Mouse (Mus musculus): ENCODE results near the gene Tfe3.
"Not testable (repeated sequence)": the region's sequence is repeated elsewhere in the genome, so short reads cannot be mapped to it uniquely, and the experiment has no call there.

Gene Tfe3

GRCm38 (mm10) chrX:7762137-7762920, at the start of gene Tfe3:
Gene Tfe3, plus strand, starts transcription at chrX:7762560.
- Histone ChIP-seq H3K27me3 (ENCODE audit: control insufficient read depth, insufficient read depth, low read length, poor library complexity, severe bottlenecking) (no peaks in the 10 kb centered on the region), H3K36me3 (ENCODE audit: control insufficient read depth, insufficient read depth, low read length, poor library complexity, severe bottlenecking) (no peaks in the 10 kb centered on the region)
- DNase-seq (ENCODE audit: low read depth, low spot score) = peak; percentile 92

- not testable (repeated sequence) for DNase-seq (ENCODE audit: low read depth, low spot score); H3K27me3 ChIP-seq (ENCODE audit: control insufficient read depth, insufficient read depth, low read length, poor library complexity, severe bottlenecking); H3K36me3 ChIP-seq (ENCODE audit: control insufficient read depth, insufficient read depth, low read length, poor library complexity, severe bottlenecking)
Measured at GRCm38 (mm10) chrX:7713764-7714134, 48.6 kb upstream of the Tfe3 start.

GRCm38 (mm10) chrX:7714135-7714899, 48.0 kb upstream of the Tfe3 start, which contains the start of gene Wdr45:
Gene Wdr45, plus strand, starts transcription at chrX:7714333.
- H3K36me3 ChIP-seq (ENCODE audit: control insufficient read depth, insufficient read depth, low read length, poor library complexity, severe bottlenecking); H3K27me3 ChIP-seq (ENCODE audit: control insufficient read depth, insufficient read depth, low read length, poor library complexity, severe bottlenecking): not testable (repeated sequence)
- DNase-seq (ENCODE audit: low read depth, low spot score) = peak; percentile 96

GRCm38 (mm10) chrX:7716058-7716457, 46.3 kb upstream of the Tfe3 start:
- DNase-seq (ENCODE audit: low read depth, low spot score) = peak; percentile 29
- not testable (repeated sequence) for H3K36me3 ChIP-seq (ENCODE audit: control insufficient read depth, insufficient read depth, low read length, poor library complexity, severe bottlenecking); H3K27me3 ChIP-seq (ENCODE audit: control insufficient read depth, insufficient read depth, low read length, poor library complexity, severe bottlenecking)

GRCm38 (mm10) chrX:7721514-7722281, 40.7 kb upstream of the Tfe3 start, which contains the start of gene Gm45208:
Gene Gm45208, plus strand, starts transcription at chrX:7722245.
- H3K27me3 ChIP-seq (ENCODE audit: control insufficient read depth, insufficient read depth, low read length, poor library complexity, severe bottlenecking) = no peaks in the 10 kb centered on the region
- DNase-seq (ENCODE audit: low read depth, low spot score) = peak; percentile 81
- no peaks in the 10 kb centered on the region for H3K36me3 ChIP-seq (ENCODE audit: control insufficient read depth, insufficient read depth, low read length, poor library complexity, severe bottlenecking)

- H3K27me3 ChIP-seq (ENCODE audit: control insufficient read depth, insufficient read depth, low read length, poor library complexity, severe bottlenecking) = no peaks in the 10 kb centered on the region
- no peak for DNase-seq (ENCODE audit: low read depth, low spot score)
- H3K36me3 ChIP-seq (ENCODE audit: control insufficient read depth, insufficient read depth, low read length, poor library complexity, severe bottlenecking) = no peaks in the 10 kb centered on the region
Measured at GRCm38 (mm10) chrX:7722282-7722611, 40.1 kb upstream of the Tfe3 start.

GRCm38 (mm10) chrX:7722691-7723090, 39.7 kb upstream of the Tfe3 start:
- H3K27me3 ChIP-seq (ENCODE audit: control insufficient read depth, insufficient read depth, low read length, poor library complexity, severe bottlenecking) = no peaks in the 10 kb centered on the region
- DNase-seq (ENCODE audit: low read depth, low spot score) = no peak
- no peaks in the 10 kb centered on the region for H3K36me3 ChIP-seq (ENCODE audit: control insufficient read depth, insufficient read depth, low read length, poor library complexity, severe bottlenecking)

GRCm38 (mm10) chrX:7724135-7724534, 38.2 kb upstream of the Tfe3 start:
- H3K27me3 ChIP-seq (ENCODE audit: control insufficient read depth, insufficient read depth, low read length, poor library complexity, severe bottlenecking) = no peaks in the 10 kb centered on the region
- no peak for DNase-seq (ENCODE audit: low read depth, low spot score)
- no peaks in the 10 kb centered on the region for H3K36me3 ChIP-seq (ENCODE audit: control insufficient read depth, insufficient read depth, low read length, poor library complexity, severe bottlenecking)

- H3K36me3 ChIP-seq (ENCODE audit: control insufficient read depth, insufficient read depth, low read length, poor library complexity, severe bottlenecking) = no peaks in the 10 kb centered on the region
- no peak for DNase-seq (ENCODE audit: low read depth, low spot score)
- H3K27me3 ChIP-seq (ENCODE audit: control insufficient read depth, insufficient read depth, low read length, poor library complexity, severe bottlenecking) = no peaks in the 10 kb centered on the region
Measured at GRCm38 (mm10) chrX:7725841-7726240, 36.5 kb upstream of the Tfe3 start.

- Histone ChIP-seq H3K27me3 (ENCODE audit: control insufficient read depth, insufficient read depth, low read length, poor library complexity, severe bottlenecking) (no peaks in the 10 kb centered on the region), H3K36me3 (ENCODE audit: control insufficient read depth, insufficient read depth, low read length, poor library complexity, severe bottlenecking) (no peaks in the 10 kb centered on the region)
- DNase-seq (ENCODE audit: low read depth, low spot score) = no peak
Measured at GRCm38 (mm10) chrX:7727176-7727575, 35.2 kb upstream of the Tfe3 start.

- peak; percentile 88 for DNase-seq (ENCODE audit: low read depth, low spot score)
- Histone ChIP-seq H3K27me3 (ENCODE audit: control insufficient read depth, insufficient read depth, low read length, poor library complexity, severe bottlenecking) (no peaks in the 10 kb centered on the region), H3K36me3 (ENCODE audit: control insufficient read depth, insufficient read depth, low read length, poor library complexity, severe bottlenecking) (no peaks in the 10 kb centered on the region)
Measured at GRCm38 (mm10) chrX:7728215-7728921, 34.0 kb upstream of the Tfe3 start, which contains the start of gene Praf2. Gene Praf2, plus strand, starts transcription at chrX:7728439.

- Histone ChIP-seq H3K36me3 (ENCODE audit: control insufficient read depth, insufficient read depth, low read length, poor library complexity, severe bottlenecking) (no peaks in the 10 kb centered on the region), H3K27me3 (ENCODE audit: control insufficient read depth, insufficient read depth, low read length, poor library complexity, severe bottlenecking) (no peaks in the 10 kb centered on the region)
- DNase-seq (ENCODE audit: low read depth, low spot score) = no peak
Measured at GRCm38 (mm10) chrX:7728922-7729265, 33.5 kb upstream of the Tfe3 start.

- H3K27me3 ChIP-seq (ENCODE audit: control insufficient read depth, insufficient read depth, low read length, poor library complexity, severe bottlenecking) = no peaks in the 10 kb centered on the region
- H3K36me3 ChIP-seq (ENCODE audit: control insufficient read depth, insufficient read depth, low read length, poor library complexity, severe bottlenecking) = no peaks in the 10 kb centered on the region
- DNase-seq (ENCODE audit: low read depth, low spot score) = peak; percentile 81
Measured at GRCm38 (mm10) chrX:7733571-7734156, 28.7 kb upstream of the Tfe3 start.
